Mouse (Mus musculus) adrenal gland, adult 2 months (tissue): ENCODE data around the gene Itgb6. TPM values are rescaled to one million over a fixed set of nuclear protein-coding genes. Genes with fewer than 3 reads are reported as not detected.

Source experiments
- DNase-seq: peaks from one replicate; pipeline ENCODE4 v3.0.0; 2021
- polyA plus RNA-seq: library from polyadenylated mRNA; depleted of rRNA; stranded (reverse); fragments of >200 nt; gene quantifications from 2 replicates; pipeline ENCODE4 v1.2.3, GENCODE M21; 2012
- total RNA-seq, 2 experiments: library from RNA; stranded (reverse); gene quantifications; 2 replicates each; pipeline ENCODE4 v1.2.3; 2021

The Itgb6 gene
- total and polyA plus RNA-seq, 3 experiments = not detected

- no peak for DNase-seq
Measured at GRCm38 (mm10) chr2:60672973-60673954, 49.2 kb downstream of the Itgb6 start.

DNA sequence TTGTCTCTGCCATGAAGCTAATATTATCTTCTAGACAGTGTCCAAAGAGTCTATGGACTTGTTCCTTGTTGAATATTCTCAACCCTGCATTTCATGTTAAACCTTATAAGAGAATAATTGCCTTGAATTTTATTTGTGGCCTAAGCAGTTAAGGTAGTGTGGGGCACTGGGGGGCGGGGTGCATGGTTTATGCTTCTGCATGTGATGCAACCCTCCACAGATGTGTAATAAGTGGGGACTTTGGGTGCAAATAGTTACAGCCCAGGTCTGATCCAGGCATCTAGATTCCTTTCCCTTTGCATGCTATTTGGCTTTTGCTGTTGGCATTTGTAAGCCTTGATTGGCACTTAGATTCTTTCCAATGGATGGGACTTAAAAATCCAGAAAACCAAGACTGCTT, 51.2 kb downstream of the Itgb6 start:
- no peak for DNase-seq

DNA sequence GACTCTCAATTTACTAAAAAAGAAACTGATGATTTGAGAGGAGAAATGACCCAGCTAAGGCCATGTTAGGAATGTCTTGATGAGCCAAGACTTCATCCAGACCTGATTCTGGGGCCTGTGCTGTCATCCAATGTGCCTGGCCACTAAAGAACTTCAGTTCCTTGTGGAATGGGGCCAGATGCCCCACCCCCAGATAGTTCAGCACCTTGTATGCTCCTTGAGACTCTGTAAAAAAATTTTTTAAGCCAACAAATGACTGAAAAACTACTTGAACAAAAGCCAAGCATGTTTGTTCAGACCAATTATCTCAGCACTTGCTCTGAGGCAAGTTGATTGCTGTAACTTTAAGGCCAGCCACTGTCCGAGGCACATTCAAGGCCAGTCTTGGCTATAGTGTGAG, 59.4 kb downstream of the Itgb6 start:
- DNase-seq = peak; percentile 3

DNA sequence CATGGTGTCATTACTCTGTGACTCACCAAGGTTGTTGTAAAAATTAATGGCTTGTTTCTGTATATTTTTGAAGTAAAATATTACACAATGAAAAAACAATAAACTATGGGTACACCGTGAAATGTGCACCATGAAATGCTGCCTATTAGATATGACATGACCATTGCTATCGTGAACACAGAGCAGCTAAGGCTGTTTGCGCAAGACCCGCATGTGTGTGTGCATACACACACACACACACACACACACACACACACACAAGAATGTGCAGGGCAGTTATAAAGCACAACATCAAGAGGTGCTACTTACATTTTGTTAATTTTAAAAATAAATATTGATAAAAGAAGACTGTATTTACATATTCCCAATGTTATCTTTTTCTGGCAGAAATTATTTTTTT, 62.5 kb downstream of the Itgb6 start:
- DNase-seq = peak; percentile 12

GRCm38 (mm10) chr2:60658992-60659391, 63.5 kb downstream of the Itgb6 start:
- DNase-seq = no peak

DNA sequence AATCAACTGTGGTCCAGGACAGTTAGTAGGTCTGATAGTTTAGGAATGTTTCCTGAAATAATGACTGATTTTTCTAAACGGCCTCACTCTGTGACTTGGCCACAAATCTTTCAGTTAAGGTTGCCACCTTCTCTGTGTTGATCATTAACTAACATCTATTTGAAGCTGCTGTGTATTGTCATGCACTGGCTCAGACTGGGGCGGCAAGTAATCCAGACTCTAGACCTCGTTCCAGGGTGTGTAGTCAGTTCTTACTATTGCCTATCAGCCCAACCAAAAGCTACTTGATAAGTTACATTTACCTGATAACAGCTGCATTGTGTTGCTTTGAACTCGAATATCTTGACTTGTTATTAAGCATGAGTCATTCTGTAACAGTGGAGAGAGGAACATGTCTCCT, 67.6 kb downstream of the Itgb6 start:
- DNase-seq = no peak

GRCm38 (mm10) chr2:60650155-60650554, 72.3 kb downstream of the Itgb6 start:
- no peak for DNase-seq

- no peak for DNase-seq
Measured at GRCm38 (mm10) chr2:60647650-60648049, 74.8 kb downstream of the Itgb6 start.

DNA sequence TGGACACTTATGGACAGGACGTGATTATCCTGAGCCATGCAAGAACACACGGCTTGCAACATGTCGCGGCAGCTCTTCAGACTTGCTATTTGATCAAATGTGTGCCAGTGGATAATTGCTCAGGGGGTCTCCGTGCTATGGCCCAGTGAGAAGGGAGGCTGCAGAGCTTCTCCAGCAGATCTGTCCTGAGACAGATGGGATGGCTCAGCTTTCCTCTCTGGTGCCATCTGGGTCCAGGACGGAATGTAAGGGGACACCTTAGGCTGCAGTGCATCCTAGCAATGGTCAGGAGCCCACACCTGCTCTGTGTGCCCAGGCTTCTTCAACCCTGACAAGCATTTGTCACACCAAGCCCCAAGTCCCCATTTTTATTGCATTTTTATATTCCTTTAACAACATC, 75.9 kb downstream of the Itgb6 start:
- DNase-seq = no peak

GRCm38 (mm10) chr2:60643406-60643805, 79.0 kb downstream of the Itgb6 start:
- no peak for DNase-seq

DNA sequence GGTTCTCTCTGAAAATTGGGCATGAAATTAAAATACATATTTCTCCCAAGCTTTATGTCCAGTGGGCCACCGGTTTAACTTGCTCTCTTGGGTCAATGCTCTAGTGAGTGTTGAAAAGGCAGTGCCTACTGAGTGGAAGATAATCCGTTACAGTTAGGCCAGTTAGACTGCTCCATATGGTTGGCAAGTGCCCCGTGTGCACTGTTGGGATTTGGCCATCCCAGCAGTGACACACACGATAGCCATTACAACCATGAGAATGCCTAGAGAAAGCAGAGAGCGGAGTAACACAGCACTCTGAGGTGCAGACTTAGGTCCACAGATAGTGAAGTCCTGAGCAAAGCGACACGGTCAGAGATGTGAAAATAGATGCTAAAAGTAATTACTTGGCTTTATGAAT, 79.8 kb downstream of the Itgb6 start:
- DNase-seq = no peak

DNA sequence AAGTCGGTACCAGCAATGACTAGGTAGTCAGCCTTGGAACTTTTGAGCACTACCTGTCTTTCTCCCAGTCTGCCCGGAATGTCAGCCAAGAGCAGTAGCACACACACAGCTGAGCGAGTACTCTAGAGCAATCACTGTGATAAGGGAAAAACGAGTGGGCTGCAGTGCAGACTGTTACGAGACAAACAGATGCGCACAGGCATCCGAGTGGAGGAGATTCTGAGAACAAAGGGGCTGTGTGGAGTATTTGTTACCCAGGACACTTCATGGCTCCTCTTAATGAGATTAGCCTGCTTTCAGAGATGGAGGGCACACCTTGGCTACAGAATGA, 82.1 kb downstream of the Itgb6 start:
- no peak for DNase-seq

DNA sequence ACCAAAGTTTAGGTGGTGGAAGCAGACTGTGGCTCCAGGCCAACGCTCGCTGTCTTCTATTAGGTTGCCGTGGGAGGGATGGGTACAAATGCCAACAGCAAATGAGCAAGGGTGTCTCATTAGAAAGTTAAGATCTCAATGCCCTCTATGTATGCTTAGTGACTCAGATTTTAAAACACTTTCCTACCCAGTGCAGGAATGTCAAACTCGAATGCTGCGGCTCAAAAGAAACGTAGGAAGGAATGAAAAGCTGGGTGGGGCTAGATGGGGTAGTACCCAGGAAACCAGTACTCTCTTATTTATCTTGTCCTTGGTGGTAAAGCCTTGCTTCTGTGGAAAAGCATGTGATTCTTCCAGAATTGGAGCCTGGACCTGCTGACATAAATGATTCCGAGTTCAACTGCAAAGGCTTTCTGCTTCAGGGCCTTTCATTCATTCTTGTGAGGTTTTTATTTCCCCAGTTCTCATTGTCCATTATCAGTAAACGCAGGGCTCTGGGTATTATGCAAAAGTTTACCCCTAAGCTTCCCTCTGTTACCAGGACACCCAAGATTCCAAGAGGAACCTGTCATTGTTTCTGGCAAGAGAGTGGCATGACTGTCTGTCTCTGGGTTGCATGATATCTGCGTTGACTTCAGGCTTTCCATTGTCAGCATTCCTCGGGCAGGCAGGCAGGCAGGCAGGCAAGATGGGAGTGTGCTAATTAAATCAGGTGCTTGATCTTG, 82.7 kb downstream of the Itgb6 start:
- DNase-seq = no peak

- no peak for DNase-seq
Measured at GRCm38 (mm10) chr2:60636910-60637761, 85.3 kb downstream of the Itgb6 start.

GRCm38 (mm10) chr2:60636481-60636880, 86.0 kb downstream of the Itgb6 start:
- DNase-seq = no peak

GRCm38 (mm10) chr2:60636038-60636437, 86.4 kb downstream of the Itgb6 start:
- DNase-seq = no peak

DNA sequence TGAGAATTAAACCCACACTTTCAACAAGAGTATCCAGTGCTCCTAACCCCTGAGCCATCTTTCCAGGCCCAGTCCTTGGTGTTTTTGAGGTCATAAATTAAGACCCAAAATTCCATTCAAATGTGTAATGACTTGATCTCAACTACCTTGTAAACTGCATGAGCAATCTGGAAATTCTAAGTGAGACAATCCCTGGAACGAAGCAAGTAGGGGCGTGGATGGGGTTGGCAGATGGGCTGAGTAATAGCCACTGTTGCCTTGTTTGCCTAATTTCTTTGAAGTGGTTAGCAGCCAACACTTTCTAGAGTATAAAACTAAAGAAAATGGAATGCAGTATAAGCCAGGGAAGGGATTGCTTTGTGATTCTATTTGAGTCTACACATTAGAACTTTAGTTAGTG, 89.7 kb downstream of the Itgb6 start:
- no peak for DNase-seq

- DNase-seq = no peak
Measured at GRCm38 (mm10) chr2:60630304-60630703, 92.1 kb downstream of the Itgb6 start.

GRCm38 (mm10) chr2:60627952-60628351, 94.5 kb downstream of the Itgb6 start:
- no peak for DNase-seq

DNA sequence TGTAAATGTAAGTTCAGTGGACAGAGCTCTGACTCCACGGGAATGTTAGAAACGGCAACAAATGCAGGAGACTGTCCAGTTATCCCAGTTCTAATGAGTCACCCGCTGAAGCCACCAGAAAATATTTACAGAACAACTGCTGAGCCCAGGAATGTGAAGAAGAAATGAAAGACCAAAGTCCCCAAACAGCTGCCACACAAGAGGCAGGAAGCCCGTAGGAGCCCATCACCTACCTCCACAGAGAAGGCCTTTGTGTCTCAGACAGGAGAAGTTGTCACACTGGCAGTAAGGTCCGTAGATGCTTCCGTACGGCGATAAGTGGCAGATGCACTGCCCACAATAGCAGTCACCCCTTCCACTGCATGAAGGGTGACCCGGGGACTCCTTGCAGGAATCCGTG, 94.9 kb downstream of the Itgb6 start:
- DNase-seq = no peak

DNA sequence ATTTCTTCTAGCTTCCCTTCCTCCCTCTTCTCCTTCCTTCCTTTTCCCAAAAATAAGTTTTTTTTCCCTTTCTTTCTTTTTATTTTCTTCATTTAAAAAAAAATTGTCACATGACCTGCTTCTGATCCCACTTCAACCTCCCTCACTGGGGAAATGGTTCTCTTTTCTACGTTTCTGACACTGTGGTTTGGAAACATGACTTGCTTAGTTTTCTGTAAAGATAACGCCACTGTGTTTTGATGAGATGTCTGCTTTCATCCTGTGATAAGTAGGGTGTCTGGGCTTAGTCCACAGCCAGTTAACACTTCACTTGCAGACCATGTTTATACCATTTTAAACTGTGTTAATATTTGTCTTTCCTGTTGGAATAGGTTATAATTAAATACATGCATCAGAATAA, 96.7 kb downstream of the Itgb6 start:
- DNase-seq = no peak

- no peak for DNase-seq
Measured at GRCm38 (mm10) chr2:60622161-60622560, 100.3 kb downstream of the Itgb6 start.

DNA sequence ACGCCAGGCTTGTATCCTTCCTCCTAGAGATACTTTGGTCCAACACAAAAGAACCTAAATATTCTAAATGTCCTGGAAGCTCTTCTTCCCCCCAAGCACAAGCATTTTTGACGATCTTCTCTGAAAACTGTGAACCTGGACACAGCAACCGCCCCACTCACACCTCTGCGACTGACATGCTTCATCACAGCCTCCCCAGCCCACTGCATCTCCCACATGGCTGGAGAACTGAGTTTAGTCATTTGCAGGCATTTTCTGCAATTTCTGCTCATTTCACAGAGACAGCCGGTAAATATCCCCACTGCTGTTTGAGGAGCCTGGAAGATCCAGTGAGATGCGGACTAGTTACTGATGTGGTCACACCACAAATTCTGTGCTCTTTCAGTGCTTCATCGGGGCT, 107.7 kb downstream of the Itgb6 start:
- DNase-seq = no peak
